Mouse (Mus musculus): ENCODE results near the gene Lax1. TPM values are rescaled to one million over a fixed set of nuclear protein-coding genes. Genes with fewer than 3 reads are reported as not detected.
"Not testable (repeated sequence)": the region's sequence is repeated elsewhere in the genome, so short reads cannot be mapped to it uniquely, and the experiment has no call there.

Lax1 gene
- total RNA-seq (2021) = under 1 TPM; 0.32 to 0.33 TPM
- long read RNA-seq, experiment 1, partial matches to known transcripts = 0 of 1 reads
- long read RNA-seq, experiment 1, other reads (novel, unspliced or antisense) = 0 of 1 reads
- long read RNA-seq, experiment 2, partial matches to known transcripts = 0 of 1 reads
- long read RNA-seq, experiment 2, other reads (novel, unspliced or antisense) = 0 of 1 reads

DNA sequence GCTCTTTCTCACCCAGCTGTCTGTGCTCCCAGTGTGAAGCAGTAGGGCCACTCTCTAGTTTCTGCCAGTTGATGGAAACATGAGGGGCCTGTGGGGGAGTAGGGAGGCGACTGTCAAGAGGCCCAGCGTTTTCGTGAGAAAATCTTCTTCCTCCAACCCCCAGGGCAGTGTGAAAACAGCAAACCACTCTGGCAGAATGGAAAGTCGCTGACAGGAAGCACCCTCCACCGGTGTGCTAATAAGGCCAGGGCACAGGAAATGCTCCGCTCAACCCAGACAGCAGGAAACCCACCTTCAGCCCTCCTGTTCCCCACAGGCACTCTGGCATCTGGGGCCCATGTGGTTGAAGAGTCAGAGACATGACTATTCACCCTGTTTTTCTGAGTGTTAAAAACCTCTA is at the start of gene Lax1:
Gene Lax1, minus strand, starts transcription at position 212 of the 400 bp plus-strand sequence.
- no peak for DNase-seq (ENCODE audit: low spot score in 2 of 2)

DNA sequence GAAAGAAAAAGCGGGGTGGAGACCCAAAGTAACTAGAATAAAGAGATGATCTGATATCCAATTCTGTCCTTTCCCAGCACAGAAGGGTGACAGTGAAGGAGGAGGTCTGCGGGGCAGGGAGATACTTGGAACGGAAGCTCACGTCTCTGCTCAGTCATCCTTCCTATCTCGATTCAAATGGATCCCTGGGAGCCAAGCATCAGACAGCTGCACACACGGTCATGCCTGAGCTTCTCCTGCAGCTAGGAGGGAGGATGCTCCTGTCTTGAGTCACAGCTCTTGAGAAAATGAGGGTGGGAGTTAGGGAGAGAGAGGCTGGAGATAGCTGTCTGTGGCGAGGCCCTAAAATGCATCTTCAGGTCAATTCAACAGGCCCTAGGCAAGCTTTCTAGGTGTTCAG is 46.8 kb upstream of the Lax1 start:
- no peak for DNase-seq (ENCODE audit: low spot score in 2 of 2)

DNA sequence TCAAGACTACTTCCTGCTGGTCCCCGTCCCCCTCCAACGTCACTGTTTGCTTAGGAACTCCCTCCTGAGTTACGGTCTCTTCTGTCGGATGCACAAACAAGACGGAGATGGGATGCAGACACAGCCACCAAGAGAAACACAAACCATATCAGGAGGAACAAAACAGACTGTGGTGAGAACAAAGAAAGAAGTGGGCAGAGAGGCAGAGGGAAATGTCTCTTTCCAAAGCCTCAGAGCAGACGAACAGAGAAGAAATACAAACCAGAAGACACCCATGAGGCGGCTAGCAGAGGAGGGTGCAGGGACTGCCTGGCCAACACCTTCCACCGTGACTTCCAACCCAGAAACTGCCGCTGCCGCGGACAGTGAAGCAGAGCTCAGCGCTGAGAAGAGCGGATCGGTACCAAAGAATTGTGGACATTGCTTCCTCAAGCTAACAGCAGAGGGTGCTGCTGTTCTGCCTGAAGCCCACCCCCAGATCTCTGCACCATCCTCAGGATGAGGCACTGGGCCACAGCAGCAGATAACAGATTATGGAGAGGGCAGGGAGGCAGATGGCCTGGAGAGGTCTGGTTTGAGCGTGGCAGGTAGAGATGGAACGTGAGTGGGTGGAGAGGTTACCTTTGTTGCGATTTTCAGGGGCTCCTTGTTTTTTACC is 46.2 kb upstream of the Lax1 start:
- DNase-seq (ENCODE audit: low spot score in 2 of 2) = peak; percentile 42 to 60

DNA sequence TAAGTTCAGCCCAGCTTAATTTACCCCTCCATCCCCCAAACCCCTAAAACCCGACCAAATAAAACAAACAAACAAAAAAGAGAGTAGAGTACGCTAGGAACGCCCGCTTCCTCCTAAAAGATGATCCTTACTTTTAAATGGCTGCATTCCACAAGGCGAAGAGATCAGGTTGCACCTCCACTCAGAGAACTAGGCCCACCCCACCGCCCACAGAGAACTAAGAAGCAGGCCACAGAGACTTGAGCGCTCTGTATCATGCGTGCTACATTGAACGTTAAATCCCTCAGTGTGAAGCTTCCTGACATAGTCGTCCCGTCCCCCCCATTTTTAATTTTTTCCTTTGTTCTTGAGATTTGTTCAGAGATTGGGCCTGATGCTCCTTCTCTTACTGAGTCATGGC is 42.9 kb upstream of the Lax1 start:
- DNase-seq (ENCODE audit: low spot score in 2 of 2) = no peak

DNA sequence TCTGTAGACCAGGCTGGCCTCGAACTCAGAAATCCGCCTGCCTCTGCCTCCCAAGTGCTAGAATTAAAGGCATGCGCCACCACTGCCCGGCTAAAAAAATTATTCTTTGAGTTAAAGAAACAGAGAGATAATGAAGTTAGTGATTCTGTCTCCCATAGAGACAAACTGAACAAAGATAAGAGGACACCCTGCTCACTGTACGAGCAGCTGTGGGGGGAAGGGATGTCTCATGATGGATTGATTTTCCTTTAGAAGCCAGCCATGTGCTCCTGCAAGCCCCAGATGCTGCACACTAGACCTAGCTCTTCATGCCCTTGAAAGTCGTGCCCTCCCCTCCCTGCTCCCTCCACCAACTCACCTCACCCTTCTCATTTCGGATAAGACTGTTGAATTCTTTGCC is 38.4 kb upstream of the Lax1 start:
- DNase-seq (ENCODE audit: low spot score in 2 of 2) = no peak

DNA sequence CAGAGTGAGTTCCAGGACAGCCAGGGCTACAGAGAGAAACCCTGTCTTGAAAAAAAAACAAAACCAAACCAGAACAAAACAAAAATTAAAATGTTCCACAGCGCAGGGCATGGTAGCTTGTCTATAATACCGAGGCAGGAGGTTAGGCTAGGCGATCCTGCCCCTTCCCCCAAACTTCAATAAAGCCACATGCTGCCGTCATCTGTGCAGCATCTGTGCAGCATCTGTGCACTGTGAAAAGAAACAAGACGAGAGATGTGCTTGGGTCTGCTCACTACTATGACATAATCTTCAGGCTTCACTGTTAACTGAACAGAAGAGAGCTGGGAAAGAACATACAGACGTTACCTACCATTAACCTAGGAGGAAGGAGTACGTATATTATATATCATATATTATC is 30.4 kb upstream of the Lax1 start:
- DNase-seq (ENCODE audit: low spot score in 2 of 2) = no peak

DNA sequence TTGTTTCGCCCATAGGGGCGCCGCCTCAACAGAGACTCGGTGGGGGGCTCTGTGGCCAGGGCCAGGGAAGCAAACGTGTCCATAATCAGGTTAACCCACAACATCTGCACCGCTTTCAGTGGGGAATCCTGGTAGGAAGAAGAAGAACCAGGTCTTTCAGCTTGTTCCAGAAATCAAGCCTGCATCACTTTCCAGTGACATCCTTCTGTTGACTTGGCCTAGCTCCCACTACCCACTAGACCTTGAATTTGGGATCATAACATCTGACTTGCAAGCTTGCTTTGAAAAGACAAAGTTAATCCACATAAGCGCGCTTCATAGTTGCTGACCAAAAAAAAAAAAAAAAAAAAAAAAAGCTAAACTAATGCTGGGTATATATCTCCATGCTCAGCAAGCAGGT is 28.9 kb upstream of the Lax1 start:
- no peak for DNase-seq (ENCODE audit: low spot score in 2 of 2)

DNA sequence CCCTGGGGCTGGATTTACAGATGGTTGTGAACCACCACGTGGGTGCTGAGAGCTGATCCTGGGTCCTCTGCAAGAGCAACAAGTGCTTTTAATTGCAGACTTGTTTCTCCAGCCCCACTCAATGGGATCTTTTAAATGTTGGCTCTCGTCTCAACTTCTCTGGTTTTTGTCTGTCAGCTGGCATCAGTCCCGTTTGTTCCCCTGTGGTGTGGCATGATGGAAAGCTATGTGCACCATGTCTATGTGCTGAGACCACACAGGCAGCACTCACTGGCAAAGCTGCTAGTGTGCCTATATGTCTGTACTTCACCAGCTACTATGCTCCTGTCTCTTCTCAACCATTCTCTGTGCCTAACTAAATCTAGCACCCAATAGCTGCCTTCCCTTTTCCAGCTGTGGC is 28.4 kb upstream of the Lax1 start:
- no peak for DNase-seq (ENCODE audit: low spot score in 2 of 2)

DNA sequence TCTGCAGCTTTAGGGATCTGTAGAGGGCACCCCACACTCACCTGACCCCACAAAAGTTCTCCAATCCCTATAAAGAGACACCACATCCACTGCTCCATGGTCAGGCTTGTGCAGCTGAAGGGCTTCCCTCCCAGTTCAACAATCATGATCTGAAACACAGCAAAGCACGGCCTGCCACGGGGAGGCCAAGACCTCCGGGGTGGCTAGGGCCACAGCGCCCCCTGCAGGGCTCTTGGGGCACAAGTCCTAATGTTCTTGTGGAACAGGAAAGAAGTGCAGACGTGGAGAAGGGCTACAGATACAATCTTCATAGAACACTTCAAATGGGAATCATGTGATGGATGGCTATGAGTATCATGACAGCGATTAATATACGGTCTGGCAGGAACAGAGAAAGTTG is 26.6 kb upstream of the Lax1 start:
- DNase-seq (ENCODE audit: low spot score in 2 of 2) = peak in 1 of 2 experiments; percentile 34

DNA sequence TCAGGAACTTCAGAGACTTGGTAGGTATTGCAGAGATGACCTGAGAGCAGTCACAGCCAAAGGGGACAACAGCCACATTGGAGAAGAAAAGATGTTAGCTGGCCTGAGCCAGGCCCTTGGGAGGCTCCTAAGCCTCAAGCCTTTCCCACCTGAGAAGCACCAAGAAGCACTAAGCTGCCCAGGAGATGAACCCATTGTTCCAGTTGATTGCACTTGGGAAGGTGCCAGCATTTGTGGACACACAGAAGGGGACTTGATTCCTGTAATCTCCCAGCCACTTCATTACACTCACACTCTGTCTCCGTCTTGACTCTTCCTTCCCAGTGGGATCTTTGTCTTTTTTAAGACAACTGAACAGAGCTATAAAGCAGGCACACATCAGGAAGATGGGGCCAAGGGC is 25.3 kb upstream of the Lax1 start:
- DNase-seq (ENCODE audit: low spot score in 2 of 2) = no peak

DNA sequence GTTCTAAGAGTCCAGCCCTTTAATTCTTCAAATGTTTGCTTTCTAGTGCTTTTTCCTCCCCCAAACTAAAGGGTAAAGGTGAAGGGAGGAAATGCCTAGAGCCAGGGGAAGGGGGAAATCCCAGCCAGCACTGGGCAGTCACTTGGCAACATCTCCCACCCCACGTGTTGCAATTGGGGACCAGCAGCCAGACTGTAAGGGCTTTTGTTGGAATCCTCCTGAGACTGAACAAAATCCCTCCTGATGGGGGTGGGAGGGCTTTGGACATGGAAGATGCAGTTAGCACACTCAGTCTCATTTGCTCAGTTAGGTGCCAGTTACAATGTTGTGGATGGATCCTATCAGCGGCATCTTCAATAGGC is 23.1 kb upstream of the Lax1 start:
- no peak for DNase-seq (ENCODE audit: low spot score in 2 of 2)

DNA sequence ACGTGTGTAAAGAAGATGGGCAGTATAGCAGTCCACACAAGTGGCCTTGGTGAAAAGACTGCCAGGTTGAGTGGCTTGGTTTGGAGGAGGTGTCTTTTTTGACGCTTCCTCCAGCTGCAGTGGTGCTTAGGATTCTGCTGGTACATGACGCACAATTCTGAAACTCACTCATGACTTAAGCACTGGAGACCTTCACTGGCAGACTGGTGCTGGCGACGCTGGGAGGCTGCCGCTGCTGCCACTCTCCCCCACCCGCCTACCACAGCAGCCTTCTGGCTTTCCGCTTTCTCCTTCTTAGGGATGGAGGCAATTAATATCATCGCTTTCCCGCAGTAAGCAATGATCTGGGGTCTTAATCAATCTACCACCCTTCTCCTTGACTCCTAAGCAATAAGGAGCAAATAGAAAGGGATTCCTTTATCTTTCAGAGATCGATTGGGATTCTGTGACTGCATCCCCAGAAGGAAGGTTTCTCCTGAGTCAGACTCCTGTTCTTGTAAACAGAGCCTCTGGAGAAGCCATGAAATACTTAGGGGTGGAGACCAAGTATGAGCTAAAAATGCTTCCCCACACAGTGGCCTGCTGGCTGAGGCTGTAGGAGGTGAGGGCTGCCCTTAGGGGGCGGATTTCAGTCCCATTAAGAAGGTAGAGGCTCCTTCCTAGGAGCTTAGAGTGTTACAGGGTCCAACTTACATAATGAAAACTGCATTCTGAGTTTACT is 22.5 kb upstream of the Lax1 start:
- no peak for DNase-seq (ENCODE audit: low spot score in 2 of 2)

DNA sequence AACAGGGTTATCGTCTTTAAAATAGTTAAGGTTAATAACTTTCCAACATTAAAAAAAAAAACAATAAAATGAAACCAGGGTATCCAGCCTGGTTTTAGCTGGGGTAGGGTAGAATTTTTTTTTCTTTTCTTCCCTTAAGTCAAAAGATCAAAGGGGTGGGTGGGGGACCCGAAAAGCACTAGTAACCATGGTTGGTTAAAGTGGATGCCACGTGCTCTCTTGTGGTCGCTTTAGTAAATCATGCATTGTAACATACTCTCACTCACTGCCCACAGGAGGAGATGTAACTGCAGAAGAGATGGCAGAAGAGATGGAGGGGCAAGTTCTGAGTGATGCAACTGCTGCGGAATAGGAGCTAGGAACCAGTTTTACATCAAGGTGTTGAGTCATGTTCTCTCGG is 21.5 kb upstream of the Lax1 start:
- DNase-seq (ENCODE audit: low spot score in 2 of 2) = no peak

DNA sequence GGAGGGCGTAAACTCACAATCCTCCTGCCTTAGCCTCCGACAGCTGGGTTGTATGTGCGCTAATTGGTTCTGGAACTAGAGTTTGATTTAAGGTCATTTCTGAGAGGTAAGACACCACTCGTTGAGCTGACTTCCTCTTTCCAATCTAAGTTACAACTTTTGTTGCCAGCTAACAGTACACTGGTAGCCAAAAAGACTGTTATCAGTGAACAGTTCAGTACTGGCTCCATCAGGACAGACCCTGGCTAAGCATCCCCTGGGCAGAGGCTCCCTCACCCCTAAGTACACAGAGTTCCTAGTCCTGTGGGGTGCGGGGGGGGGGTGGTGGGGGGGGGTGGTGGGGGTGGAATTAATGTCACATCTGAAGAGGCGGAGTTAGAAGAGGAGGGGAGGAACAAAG is 21.0 kb upstream of the Lax1 start:
- no peak for DNase-seq (ENCODE audit: low spot score in 2 of 2)

DNA sequence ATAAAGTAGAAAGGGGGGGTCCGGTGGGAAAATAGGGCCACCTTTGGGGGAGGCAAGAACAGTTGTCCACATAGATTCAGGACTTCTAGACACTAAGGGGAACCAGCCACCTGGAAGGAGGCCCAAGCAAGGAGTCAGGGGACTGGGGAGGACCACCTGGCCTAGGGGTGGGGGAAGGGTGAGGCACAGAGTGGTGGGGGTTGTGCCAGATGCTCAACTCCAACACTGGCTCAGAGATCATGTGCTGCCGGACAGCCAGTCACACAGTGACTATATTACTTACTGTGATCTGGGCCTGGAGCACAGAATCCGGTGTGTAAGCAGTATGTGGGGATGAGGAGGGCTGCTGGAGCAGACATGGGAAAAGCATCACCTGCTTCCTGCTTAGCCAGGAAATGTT is 19.4 kb upstream of the Lax1 start:
- no peak for DNase-seq (ENCODE audit: low spot score in 2 of 2)

DNA sequence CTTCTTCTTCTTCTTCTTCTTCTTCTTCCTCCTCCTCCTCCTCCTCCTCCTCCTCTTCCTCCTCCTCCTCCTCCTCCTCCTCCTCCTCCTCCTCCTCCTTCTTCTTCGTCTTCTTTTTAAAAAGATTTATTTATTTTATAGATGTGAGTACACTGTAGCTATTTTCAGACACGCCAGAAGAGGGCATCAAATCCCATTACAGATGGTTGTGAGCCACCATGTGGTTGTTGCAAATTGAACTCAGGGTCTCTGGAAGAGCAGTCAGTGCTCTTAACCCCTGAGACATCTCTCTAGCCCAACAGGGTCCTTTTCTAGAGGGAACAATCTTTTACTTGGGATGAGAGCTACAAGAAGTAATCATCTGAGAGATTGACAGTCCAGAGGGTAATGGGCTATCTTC is 11.9 kb upstream of the Lax1 start:
- DNase-seq (ENCODE audit: low spot score in 2 of 2) = not testable (repeated sequence)

DNA sequence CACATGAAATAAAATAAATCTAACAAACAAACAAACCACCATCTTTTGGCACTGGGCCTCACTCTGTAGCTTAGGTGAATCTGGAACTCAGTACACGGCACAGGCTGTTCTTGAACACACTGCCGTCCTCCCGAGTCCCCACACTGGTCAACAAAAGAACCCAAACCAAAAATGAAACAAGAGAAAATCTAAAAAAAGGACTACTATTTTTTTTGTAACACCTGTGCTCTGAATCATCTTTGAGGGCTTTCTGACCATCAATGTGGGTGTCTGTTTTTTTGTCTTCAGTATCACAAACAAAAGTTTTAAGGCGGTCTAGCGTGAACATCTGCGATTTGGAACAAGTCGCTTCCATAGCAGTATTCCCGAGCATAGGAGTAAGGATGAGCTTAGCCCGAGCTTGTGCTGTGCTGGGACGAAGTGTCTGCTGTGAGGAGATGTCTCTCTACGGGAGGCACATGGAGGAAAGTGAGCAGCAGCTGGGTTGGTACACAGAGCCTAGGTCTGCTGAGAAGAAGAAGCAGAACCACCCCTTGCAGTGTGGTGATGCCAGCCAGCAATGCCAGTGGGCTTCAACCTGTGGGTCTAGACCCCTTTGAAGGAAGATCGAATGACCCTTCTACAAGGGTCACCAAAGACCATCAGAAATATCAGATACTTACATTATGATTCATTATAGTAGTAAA is 8.2 kb upstream of the Lax1 start:
- DNase-seq (ENCODE audit: low spot score in 2 of 2) = no peak

DNA sequence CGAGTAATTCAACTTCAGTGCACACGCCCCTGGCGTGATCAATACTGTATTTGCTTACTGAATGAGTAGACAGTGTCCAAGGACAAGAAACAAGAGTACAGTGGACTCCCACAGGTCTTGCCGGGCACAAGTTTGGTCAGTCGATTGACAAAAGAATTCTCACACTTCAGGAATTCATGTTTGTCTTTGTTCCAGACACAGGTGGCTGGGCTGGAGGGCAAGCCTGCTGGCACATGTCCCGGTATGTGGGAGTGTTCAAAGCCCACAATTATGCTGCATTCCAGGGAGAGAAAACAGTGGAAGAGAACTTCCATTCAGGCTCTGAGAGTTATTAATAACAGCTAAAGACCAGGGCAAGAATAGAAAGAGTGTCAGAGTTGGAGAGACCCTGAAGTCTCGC is 6.0 kb upstream of the Lax1 start:
- DNase-seq (ENCODE audit: low spot score in 2 of 2) = no peak

DNA sequence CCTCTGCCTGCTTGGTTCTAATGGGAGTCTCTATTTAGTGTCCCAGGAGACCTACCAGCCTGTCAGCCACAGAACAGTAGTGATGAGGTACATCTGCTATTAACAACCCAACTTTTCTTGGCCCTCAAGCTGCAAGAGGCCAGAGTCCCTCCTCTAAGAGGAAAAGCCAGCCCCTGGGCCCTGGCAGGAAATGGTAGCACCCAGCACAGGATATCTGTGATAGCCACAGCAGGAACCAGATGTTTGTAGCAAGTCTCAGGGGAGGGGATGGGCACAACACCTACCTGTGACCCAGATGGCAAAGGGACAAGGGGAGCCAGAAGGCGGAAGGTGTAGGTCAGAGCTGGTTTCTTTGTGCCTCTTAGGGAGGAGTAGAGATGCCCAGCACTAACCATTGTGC is 5.0 kb upstream of the Lax1 start:
- DNase-seq (ENCODE audit: low spot score in 2 of 2) = no peak

DNA sequence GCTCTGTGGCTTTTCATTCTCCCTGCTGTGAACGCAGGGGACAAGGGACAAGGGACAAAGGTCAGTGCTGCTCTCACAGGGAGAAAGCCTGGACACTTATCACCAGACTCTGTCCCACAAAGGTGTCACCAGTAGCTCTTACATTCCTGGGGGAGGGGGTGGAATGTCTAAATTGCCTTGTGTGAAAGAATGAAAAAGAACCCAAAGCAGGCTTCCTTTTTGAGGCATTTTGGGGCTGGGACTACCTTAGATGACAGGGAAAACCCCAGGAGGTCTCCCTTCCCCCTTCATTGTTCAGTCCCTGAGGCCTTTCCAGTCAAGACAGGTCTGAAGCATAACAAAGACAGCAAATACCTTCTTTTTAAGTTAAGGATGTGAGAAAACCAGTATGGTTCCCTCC is 4.4 kb upstream of the Lax1 start:
- no peak for DNase-seq (ENCODE audit: low spot score in 2 of 2)

DNA sequence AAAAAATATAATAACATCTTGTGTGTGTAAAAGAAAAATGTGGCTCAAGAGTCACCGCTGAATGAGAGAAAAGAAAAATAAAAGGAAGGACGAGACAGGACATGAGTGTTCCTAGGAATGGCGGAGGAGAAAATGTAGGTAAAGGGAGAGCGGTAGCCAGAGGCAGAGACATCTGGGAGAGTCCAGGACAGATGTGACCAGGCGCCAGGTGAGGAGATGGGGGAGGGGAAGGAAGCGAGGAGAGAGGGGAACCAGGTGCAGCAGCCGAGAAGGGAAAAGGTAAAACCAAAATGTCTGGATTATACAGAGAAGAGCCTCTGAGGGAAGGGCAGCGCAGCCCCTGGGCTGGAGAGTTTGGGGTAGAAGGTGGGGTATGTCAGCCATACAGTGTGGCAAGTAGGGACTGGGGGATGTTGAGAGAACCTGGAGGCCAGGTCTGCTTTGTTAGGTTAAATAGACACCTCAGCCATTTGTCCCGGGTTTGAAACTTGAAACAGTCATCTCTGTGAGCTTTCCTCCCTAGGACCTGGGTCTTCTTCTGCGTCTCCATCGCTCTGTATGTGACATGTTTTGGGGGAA is 3.7 kb upstream of the Lax1 start:
- no peak for DNase-seq (ENCODE audit: low spot score in 2 of 2)

DNA sequence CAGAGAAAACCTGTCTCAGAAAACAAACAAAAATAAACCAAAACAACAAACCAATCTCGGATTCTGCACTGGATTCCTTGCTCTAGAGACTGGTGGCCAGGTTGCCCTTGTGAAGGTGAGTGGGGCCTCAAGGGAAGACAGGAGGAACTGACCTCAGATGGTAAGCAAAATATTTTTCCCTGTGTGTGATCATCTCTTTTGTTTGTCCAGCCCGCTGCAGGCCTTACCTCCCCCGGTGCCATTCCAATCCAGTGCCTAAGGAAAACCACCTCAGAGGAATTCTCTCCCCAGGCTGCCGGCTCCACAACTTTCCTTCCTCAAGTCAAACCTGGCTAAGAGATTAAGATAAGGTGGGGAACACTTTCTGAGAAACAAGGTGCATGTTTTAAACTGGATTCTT is 2.3 kb upstream of the Lax1 start:
- DNase-seq (ENCODE audit: low spot score in 2 of 2) = no peak

Data from adrenal gland, adult 18-20 months (tissue).